Mouse (Mus musculus): ENCODE results near the gene Kiz.

Gene Kiz

DNA sequence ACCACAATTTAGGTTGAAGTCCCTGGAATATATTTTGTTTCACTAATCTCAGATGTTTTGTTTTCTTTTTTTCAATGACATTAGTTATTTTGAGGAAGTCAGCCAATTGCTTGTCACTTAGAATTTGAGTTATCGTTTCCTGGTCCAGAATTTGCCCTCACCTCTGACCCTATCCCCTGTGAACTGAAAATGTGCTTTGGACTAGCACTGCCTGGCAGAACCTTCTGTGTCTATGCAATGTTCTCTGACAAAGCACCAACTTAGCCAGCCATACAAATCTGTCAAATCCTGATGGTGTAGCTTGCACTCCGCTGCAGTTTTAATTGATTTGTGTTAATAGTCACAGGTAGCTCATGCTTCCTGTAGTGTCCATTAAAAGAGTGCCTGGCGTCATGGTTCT is 10.1 kb downstream of the Kiz start:
- DNase-seq (ENCODE audit: low spot score in 2 of 2), result no peak

DNA sequence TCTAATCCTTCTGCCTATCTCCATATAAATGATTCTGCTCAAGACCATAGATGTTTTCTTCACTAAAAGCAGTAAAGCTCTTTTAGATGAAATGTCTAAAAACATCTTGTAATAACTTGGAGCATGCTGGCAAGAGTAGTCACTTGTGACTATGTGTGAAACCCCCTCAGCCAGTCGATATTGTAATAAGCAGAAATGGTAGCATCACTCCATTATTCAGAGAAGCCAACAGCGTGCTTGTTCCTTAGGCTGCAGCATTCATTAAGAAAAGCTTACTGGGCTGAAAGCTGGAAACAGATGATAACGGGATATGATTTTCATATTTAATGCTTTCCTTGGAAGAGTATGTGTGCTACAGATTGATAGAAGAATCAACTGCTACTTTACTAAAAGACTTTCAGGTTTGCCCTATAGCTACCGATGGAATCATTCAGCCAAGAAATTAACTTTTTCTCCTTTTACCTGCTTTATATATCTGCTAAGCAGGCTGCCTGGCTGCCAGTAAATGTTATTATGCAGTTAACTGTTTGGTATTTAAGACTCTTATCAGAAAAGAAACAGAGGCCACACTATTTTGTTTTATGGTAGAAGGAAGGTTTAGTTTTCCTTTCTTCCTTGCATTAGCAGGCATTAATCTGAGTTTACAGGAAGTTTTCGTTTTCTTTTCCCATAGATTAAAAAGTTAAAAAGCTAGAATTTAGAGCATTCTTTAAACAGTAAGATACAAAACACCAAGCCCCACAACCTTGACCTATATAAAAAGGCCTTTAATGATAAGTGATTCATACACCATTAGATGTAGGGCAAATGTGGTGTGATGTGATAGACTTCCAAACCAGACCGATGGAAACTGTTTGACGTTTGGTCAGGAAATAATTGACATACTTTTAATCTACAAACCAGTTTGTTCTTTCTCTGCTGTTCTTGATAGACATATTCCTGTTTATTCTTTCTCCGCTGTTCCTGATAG is 15.9 kb downstream of the Kiz start:
- DNase-seq (ENCODE audit: low spot score in 2 of 2), result no peak

DNA sequence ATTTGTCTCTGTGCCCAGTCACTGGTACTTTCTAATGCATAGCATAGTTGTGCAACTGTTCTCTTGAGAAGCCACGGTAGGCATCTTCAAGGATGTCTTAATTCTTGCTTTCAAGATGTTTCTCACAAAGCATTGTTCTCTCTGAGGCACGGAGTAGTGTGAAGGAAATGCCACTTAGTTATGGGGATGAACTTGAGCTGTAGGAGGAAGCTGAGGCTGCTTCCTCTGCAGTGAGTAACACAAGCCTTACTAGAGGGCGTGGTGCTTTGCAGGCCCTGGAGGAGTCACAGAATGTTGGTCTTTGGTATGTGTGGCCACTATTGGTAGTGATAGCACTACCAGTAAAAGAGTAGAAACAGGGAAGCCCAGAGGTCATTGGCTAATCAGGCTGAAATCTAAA is 17.0 kb downstream of the Kiz start:
- no peak for DNase-seq (ENCODE audit: low spot score in 2 of 2)

DNA sequence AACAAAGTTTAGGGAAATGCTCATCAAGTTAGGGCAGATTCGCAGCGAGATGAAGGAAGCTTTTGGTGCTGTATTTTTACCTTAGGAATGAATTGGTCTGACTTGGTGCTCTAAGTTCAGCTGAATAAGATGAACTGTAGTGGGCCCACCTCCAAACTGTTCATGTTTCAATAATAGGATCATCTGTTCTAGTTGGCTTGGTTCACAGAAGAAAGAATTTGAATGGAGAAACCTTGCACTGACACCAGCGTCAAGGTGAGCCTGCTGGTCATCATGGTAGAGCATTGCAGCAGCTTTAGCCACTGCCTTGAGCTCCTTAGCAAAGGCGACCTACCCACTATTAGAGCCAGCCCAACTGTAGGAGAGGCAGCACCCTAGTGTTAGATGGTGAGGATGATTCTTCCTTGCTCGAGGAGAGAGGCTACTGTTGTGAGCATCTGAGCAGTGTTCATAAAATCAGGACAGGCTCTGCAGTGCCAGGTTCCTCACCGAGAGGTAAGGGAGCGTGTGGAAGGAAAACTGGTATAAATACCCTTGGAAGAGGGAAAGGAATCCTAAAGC is 18.3 kb downstream of the Kiz start:
- DNase-seq (ENCODE audit: low spot score in 2 of 2), result no peak

DNA sequence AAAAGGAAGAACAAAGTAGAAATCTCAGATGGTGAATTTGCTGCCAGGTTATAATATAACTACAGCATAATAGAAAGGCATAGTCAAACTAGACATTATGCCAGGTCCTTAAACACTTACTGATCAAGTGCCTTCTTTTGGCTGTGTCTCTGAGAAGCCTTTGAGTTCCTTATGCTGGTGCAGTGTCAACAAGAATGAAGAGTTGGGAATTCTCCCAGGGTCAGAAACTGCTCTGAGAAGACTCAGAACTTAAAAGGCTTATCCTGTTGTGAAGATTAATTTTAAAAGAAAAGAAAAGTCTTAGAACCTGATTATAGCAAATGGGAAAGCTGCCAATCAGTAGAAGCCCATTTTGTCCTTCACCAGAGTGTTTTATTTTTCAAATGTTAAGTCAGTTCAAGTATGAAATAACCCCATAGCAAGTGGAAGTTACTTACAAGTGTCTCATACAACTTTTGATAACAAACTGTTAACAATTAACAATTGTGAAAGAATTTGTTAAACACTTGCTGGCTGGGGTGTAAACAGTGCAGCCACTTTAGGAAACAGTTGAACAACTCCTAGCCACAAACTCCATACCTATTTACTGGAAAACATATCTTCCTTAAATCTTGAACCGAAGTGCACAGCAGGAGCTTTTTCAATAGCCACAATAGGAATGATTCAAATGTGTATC is 21.9 kb downstream of the Kiz start:
- no peak for DNase-seq (ENCODE audit: low spot score in 2 of 2)

DNA sequence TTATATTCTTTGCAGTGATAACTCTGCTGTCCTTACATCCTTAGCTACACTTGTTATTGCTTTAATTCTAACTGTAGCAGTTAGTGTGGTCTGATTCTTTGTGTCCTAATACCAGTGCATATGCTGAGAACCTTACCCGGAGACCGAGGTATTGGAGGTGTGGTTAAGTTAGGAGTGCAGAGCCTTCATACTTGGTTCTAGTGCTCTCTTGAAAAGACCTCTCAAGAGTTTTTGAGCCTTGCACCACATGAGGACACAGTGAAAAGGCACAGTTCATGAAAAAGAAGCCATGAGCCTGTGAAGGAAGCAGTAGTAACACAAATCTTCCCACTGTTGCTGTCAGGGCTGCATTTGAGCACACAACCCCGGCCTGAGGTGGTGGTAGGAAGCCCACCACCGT is 26.0 kb downstream of the Kiz start:
- no peak for DNase-seq (ENCODE audit: low spot score in 2 of 2)

DNA sequence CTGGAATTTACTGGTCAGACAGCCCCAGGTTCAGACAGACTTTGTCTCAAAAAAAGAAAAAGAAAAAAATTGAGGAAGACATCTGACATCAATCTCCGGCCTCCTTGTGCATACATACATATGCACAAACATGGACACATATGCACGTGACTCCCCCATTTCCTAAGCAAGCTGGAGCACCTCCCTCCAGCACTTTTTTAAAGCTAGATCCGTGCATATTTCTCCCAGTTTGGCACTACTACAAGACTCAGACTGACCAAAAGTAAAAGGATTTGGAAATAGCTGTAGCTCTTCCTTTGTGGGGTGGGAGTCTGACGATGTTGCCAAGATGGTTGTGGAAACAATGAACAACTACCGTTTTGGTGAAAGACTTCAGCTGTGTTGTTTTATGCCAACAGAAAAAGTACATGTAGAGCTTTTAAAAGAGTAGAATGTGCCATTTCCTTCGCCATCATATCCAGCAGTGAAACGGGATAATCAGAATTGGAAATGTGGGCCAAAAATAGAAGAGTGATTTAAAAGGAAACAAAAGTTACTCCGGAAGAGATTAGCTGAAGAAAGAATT is 28.7 kb downstream of the Kiz start:
- no peak for DNase-seq (ENCODE audit: low spot score in 2 of 2)

DNA sequence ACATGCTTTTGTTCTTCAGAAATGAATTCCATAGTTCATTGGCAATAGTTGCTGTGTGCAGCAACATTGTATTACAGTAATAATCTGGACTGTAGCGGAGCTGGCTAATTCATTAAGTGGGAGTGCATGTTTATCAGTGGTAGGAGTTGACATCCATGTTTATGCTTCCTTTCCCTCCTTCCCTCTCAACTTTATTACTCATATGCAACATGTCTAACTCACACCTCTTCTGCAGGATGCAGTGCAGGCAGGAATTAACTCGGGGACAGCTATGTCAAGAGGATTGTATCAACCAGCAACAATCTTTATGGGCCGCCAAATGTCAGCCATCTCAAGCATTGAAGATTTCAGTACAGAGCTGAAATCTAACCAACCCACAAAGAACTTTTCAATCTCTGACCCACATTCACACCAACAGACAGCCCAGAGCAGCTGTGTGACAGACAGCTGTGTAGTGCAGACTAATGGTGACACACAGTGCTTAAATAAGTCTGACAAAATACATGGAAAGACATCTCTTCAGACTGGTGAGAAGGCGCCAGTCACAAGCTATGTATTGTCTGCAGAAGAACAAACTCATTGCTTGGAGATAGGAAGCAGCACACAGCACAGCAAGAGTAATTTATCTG is 33.2 kb downstream of the Kiz start:
- DNase-seq (ENCODE audit: low spot score in 2 of 2), result no peak

DNA sequence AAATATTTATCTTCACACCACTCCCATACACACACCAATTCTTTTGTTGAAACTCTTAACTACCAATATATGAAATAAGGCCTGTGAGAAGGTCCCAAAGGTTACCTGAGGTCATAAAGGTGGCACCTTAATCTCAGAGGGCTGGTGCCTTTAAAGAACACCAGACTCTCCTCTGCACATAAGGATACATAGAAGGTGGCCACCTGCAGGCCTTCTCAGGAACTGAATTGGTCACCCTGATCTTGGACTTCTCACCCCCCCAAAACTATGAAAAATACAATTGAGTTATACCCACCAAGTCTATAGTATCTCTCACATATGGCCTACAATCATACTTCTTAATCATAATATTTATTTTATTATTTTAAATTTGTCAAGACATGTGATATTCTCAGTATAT is 43.3 kb downstream of the Kiz start:
- DNase-seq (ENCODE audit: low spot score in 2 of 2), result no peak

DNA sequence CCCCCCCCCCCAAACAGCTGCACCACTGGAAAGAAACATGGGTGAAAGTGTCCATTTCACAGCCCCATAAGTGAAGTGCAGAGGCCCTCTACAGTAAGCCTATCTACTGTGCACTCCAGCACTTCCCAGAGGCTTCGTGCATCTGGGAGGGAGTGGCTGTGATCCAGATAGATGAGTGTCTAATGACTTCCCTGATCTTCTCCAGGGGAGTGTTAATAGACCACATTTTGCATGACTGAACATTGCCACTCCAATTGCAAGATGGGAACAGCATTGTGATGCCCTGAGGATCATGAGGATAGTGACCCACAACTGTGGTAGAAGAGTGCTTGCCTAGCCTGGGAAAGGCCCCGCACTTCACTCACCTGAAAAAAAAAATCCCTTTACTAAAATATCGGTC is 60.4 kb downstream of the Kiz start:
- no peak for DNase-seq (ENCODE audit: low spot score in 2 of 2)

DNA sequence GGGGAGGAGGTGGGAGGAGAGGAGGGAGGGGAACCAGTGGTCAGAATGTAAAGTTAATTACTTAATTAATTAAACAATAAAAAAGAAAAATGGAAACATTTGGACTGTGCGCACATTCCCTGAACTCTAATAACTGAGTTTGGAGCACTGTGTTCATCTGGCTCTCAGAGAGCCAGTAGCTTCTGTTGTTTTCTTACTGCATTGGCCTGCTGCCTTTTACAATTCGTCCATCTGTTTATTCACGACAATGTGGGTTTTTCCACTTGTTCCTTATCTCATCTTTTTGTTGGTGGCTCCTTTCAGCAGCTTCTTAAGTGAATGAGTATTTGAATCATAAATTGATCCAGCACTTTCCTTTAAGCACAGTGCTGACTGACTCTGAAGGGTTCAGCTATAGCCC is 62.1 kb downstream of the Kiz start:
- no peak for DNase-seq (ENCODE audit: low spot score in 2 of 2)

DNA sequence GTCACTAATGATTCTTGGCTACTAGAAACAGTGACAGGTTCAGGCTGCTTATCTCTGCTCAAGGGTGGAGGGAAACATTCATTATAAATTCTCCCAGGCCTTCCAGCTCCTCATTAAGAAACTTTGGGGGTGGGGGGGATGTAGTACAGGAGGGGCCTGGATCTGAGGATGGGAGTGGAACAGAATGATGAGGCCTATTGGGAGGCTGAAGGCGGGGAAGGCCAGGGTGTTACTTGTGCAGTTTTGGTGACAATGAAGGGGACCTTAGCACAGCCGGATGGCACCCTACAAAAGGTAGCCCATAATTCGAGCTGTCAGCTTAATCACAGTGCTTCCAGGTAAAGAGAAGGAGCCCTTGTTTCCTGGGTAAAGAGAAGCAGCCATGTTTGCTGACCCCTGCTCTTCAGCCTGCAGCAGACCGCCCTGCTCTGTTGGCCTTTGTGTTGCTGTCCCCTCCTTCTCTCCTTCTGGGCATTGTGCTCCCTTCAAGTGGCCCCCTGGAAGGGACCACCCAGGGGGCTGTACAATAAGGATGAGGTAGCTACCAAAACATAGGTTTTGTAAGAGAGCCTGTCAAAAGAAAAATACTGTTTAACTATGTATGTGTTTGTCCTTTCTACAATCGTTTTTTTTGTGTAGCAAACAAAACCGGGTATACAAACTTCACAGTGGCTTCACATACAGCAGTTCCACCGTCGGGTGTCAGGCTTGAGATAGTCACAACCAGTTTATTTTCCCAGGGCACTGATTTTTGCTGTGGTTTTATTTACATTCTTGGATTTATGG is 64.9 kb downstream of the Kiz start:
- DNase-seq (ENCODE audit: low spot score in 2 of 2), result no peak

DNA sequence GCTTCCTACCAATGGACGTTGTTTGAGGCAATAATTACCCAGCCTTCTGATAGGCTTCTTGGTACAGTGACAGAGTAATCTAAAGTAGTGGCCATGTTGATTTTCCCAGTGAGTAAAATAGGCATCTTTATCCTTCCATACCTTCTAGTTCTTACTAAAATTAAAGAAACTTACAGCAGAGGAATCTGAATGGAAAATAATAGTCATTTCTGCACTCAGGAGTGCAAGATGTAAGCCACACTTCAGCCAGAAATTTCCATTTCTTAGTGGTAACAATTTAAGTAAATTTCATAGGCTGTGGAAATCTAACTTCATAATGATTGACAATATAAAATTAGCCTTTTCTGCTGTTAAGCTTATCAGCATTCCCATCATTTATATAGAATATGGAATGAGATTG is 69.6 kb downstream of the Kiz start:
- no peak for DNase-seq (ENCODE audit: low spot score in 2 of 2)

DNA sequence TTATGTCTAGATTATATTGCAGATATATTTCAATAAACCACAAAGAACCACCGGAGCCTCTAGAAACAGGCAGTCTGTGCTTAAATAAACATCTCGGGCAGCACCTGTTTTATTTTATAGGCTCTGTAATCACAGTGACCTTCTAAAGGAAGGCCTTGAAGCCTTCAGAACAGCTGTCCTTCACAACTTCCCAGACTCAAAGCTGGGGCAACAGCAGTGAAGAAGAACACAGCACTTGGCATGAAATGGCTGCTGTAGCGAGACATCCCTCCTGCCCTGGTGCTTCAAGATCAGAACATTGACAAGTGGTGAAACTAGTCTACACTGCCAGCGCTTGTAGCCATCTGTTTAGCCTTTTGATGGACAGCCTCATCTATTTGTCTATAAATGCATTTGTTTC is 70.2 kb downstream of the Kiz start:
- DNase-seq (ENCODE audit: low spot score in 2 of 2), result no peak

DNA sequence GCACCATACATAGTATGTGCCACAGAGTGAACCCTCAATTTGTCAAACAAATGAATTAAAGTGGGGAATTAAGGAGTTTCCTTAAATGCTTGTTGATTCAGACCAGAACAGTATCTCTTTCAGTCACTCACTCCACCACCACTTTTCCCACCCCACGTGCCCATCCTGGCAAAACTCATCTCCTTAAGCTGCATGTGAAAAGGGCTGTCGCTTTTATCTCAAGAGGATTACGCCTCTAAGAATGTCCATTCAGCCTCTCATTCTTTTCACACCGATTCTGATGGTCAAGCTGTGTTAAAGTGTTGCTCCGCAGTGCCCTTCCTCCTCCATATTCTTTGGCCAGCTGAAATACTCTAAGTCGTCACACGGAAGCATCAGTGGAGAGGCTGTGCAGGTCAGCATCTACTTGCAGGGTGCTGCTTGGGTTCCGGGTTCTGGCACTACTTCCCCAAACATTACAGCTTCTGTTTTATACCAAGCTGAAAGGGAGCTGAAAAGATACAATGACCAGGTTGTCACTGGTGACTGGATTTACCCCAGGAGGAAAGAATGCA is 92.6 kb downstream of the Kiz start:
- no peak for DNase-seq (ENCODE audit: low spot score in 2 of 2)

DNA sequence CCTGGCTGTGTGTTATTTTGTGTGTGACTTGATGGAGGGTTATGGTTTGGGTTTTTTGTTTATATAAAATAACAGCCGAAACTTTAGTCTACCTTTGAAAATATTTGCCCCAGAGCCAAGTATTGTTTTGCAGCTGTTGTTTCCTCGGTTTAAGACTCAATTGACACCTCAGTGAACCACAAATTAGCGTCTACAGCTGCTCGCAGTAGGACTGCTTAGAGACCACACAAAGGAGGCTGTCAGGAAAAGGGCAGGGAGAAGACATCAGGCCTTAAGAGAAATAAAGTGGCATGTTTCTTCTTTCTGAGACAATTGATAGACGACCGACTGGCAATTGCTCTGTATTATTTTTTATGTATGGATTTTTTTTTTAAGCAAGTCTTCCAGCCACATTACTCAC is 100.7 kb downstream of the Kiz start:
- DNase-seq (ENCODE audit: low spot score in 2 of 2), result no peak

DNA sequence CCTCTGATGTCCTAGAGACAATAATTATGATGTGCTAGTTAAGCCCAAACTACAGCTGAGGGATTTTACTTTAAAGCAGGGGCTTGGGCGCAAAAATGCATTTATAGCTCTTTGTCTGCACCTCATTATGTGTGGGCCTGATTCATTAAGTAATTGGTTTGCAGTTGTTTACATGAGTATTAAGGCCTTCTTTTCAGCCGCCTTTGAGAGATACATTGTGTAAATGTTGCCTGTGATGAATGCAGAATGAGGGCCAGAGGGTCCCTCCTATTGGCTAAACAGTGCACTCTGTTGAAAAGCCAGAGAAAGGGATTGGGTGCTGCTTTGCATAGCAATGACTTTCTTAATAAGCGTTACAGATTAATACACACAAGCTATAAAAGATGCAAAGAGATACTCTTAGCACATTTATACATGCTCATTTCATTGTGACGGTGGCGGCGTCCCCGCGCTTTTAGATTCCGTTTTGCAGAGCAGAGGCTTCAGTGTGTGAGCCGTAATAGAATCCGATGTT is 102.8 kb downstream of the Kiz start:
- peak; percentile 46 to 68 for DNase-seq (ENCODE audit: low spot score in 2 of 2)

DNA sequence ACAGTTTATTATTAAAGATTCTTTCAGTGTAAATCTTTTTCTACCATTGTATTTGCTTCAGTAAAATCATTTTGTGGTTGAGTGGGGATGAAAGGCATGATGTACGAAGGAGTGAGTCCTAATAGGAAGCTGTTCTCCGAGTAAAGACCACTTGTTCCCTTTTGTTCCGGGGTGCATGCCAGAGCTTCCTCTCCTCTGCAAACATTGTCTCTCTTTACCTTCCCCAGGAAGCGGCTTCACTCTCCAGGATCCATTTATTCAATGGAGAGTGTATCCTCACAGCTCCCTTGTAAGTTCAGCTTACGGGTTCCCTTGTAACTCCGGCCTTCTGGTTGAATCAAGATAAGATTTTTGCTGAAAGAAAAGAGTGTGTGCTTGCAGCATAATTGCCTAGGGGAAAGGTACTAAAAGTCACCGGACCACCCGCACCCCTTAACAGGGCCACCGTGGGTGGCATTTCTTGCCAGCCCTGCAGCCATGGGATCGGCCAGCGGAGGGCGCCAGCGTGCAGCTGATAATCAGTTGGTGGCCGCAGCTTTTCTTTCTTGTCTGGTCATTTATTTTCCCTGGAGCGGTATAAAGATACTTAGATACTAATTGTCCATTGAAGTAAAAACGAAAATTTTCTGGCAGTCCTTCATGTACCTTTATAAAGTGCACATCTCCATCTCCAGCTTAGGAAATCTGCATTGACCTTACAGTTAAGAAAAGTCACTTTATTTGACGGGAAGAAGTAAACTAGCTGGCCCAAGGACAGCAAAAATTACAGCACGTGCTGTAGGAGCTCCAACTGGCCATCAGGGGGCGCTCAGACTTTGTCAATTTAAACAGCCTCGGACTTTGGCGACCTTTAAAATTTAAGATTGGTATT is 103.5 kb downstream of the Kiz start:
- DNase-seq (ENCODE audit: low spot score in 2 of 2), result peak; percentile 87 to 88

DNA sequence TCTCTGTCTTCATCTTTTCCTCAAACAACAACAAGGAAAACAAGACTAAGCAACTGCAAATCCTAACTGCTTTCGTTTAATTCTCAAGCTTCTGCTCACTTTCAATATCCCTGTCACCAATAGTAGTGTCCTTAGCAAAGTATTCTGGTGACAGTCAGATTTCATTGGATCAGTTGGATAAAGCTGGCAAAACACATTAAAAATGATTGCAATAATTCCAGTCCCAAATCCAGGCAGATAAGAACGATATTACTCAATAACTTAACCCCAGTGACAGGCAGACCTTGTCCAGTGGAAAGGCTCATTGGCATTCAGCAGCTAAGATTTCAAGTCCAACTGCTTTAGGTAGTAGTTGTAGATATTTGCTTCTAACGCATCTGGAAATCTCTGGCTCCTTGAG is 119.4 kb downstream of the Kiz start:
- no peak for DNase-seq (ENCODE audit: low spot score in 2 of 2)
